Mouse (Mus musculus) kidney, embryonic 14.5 days (tissue): Measurements from ENCODE around the gene Crk. TPM values are rescaled to one million over a fixed set of nuclear protein-coding genes. Genes with fewer than 3 reads are reported as not detected.

Source experiments
- ATAC-seq: fragments of 200-750 bp; cut with Nextera tagmentation; 2 replicates; pipeline ENCODE4 v1.8.0; 2017; ENCODE audit warnings: moderate number of reproducible peaks, mild to moderate bottlenecking, moderate TSS enrichment, moderate library complexity; ENCODE audit not compliant: low FRiP score, low TSS enrichment
- H3K27ac ChIP-seq: fragments of 300-500 bp; sonication (generic); 2 replicates; pipeline ENCODE4 v1.5.1; 2014; ENCODE audit warnings: low read depth, mild to moderate bottlenecking, low read length, moderate library complexity, mixed read lengths
- H3K27me3 ChIP-seq: fragments of 300-500 bp; sonication (generic); 2 replicates; pipeline ENCODE4 v1.6.1; 2014; ENCODE audit warnings: mild to moderate bottlenecking, low read length; ENCODE audit not compliant: control insufficient read depth, insufficient read depth
- H3K36me3 ChIP-seq: fragments of 300-500 bp; sonication (generic); 2 replicates; pipeline ENCODE4 v1.6.1; 2014; ENCODE audit warnings: low read length, mixed read lengths; ENCODE audit not compliant: control insufficient read depth, insufficient read depth
- H3K4me1 ChIP-seq: fragments of 300-500 bp; sonication (generic); 2 replicates; pipeline ENCODE4 v1.6.1; 2014; ENCODE audit warnings: low read length, mixed read lengths; ENCODE audit not compliant: control insufficient read depth, insufficient read depth
- H3K4me2 ChIP-seq: fragments of 300-500 bp; sonication (generic); replicated peaks from 2 replicates; pipeline ENCODE4 v1.6.1; 2014; ENCODE audit warnings: low read depth, mild to moderate bottlenecking, low read length
- H3K4me3 ChIP-seq: fragments of 300-500 bp; sonication (generic); 2 replicates; pipeline ENCODE4 v1.5.1; 2014; ENCODE audit warnings: mild to moderate bottlenecking, low read length
- H3K9ac ChIP-seq: fragments of 300-500 bp; sonication (generic); 2 replicates; pipeline ENCODE4 v1.6.1; 2014; ENCODE audit warnings: low read depth, mild to moderate bottlenecking, low read length, moderate library complexity
- H3K9me3 ChIP-seq: fragments of 300-500 bp; sonication (generic); 2 replicates; pipeline ENCODE4 v1.6.1; 2016; ENCODE audit warnings: low read length; ENCODE audit not compliant: control insufficient read depth
- WGBS: fragments of 180-500 bp; shearing (Covaris S2); extraction: QIAGEN DNeasy Blood & Tissue Kit; methylation state at CpG from one replicate; pipeline ENCODE4 v1.1.7; 2014; 5-methylcytosine and 5-hydroxymethylcytosine counted together
- polyA plus RNA-seq: library from polyadenylated mRNA; unstranded; fragments of >200 nt; fragmentation: Nextera tagmentation; extraction: Ambion mirVana; gene quantifications from 2 replicates; pipeline ENCODE4 v1.2.1, GENCODE M21; 2014

Crk gene
- 66.1 and 119 TPM in 2 replicates for polyA plus RNA-seq

GRCm38 (mm10) chr11:75678747-75679438 lies at the start of gene Crk:
Gene Crk, plus strand, starts transcription at chr11:75679259.
- no peaks in the 10 kb centered on the region for H3K27me3 ChIP-seq
- peak within 1 kb of the TSS; percentile 79 for H3K4me2 ChIP-seq
- WGBS: under 1% methylated on average over 55 of the region's 55 CpGs
- peak within 1 kb of the TSS; percentile 95 for H3K27ac ChIP-seq
- peak within 1 kb of the TSS; percentile 100 for H3K4me3 ChIP-seq
- peak; percentile 98 for ATAC-seq
- H3K9me3 ChIP-seq: no peaks in the 10 kb centered on the region
- H3K36me3 ChIP-seq: peaks cover 9% of the 10 kb centered on the region; the same call in 1 of the 2 replicates
- peaks cover 4% of the 10 kb centered on the region; the same call in 1 of the 2 replicates for H3K4me1 ChIP-seq
- peak within 1 kb of the TSS; percentile 94 for H3K9ac ChIP-seq

- H3K4me1 ChIP-seq: peaks cover 9% of the 10 kb centered on the region
- peaks cover 34% of the 10 kb centered on the region for H3K36me3 ChIP-seq
- peak overlapping the region; percentile 73; the same call in 1 of the 2 replicates for H3K9ac ChIP-seq
- no peaks in the 10 kb centered on the region for H3K27me3 ChIP-seq
- peak overlapping the region; percentile 77 for H3K4me2 ChIP-seq
- H3K27ac ChIP-seq: peak overlapping the region; percentile 68; the same call in 1 of the 2 replicates
- no peak for ATAC-seq
- peak overlapping the region; percentile 62 for H3K4me3 ChIP-seq
- no peaks in the 10 kb centered on the region for H3K9me3 ChIP-seq
- WGBS: 11% methylated on average over 5 of the region's 5 CpGs
These were observed 49.0 kb upstream of the Crk start for GRCm38 (mm10) chr11:75630098-75630497.

DNA sequence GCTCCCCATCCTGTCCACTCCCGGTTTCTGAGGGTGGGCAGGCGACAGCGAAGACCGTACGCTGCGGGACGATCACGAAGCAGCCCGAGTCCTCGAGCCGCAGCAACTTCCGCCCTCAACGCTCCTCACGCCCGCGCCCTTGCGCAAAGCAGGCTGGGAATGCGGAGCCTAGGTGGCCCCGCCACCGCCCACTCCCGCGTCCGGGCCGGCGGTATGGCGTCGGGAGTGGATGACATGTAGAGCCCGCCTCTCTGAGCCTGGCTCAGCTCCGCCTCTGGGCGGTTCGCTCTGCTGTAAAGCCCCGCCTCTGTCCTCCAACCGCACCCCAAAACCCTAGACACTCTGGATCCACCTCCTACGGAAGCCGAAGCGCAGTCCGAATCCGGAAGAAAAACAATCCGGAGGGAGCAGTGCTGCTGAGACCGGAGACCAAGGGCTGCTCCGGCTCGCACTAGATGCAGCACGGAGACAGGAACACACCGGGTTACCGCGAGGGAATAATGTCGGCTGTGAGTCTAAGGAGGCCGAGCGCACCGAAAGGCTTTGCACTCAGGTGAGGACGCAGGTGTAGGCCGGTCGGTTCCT lies 48.3 kb upstream of the Crk start, which contains the start of gene Inpp5k:
Inpp5k (plus strand) TSS at position 344 of the 585 bp plus-strand sequence.
- peak; percentile 97 for ATAC-seq
- WGBS: under 1% methylated on average over 53 of the region's 53 CpGs

GRCm38 (mm10) chr11:75631561-75632225 lies 47.4 kb upstream of the Crk start:
- WGBS: 8% methylated on average over 13 of the region's 13 CpGs
- Histone ChIP-seq H3K9me3 (no peaks in the 10 kb centered on the region), H3K9ac (peak overlapping the region; percentile 62; the same call in 1 of the 2 replicates), H3K4me3 (peak overlapping the region; percentile 62), H3K4me2 (peak overlapping the region; percentile 77), H3K4me1 (peaks cover 9% of the 10 kb centered on the region), H3K27me3 (no peaks in the 10 kb centered on the region), H3K36me3 (peaks cover 18% of the 10 kb centered on the region), H3K27ac (no peak overlapping the region)
- no peak for ATAC-seq

More for the DNA sequence above, 48.3 kb upstream of the Crk start, which contains the start of gene Inpp5k:
- Histone ChIP-seq H3K9ac (peak within 1 kb of the TSS; percentile 73), H3K9me3 (no peaks in the 10 kb centered on the region), H3K4me3 (peak within 1 kb of the TSS; percentile 62), H3K4me1 (peaks cover 9% of the 10 kb centered on the region), H3K36me3 (peaks cover 27% of the 10 kb centered on the region), H3K27ac (peak within 1 kb of the TSS; percentile 68; the same call in 1 of the 2 replicates), H3K4me2 (peak within 1 kb of the TSS; percentile 77), H3K27me3 (no peaks in the 10 kb centered on the region)

DNA sequence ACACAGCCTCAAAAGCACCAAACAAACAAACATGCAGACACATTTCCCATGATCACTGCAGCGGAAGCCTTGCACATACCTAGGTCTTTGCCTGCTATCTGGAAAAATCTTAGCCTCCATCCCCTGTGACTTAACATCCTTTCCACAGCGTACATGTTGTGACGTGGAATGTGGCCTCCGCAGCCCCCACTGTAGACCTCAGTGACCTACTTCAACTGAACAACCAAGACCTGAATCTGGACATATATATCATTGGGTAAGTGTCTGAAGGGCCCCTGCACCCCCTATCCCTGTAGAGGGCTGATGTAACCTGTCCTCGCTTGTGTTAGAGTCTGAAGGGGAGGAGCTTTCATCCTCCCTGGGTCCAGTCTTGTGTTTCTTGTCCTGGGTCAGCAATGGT lies 46.1 kb upstream of the Crk start:
- Histone ChIP-seq H3K9ac (no peak overlapping the region), H3K9me3 (no peaks in the 10 kb centered on the region), H3K27me3 (no peaks in the 10 kb centered on the region), H3K36me3 (peaks cover 15% of the 10 kb centered on the region), H3K4me2 (no peak overlapping the region), H3K4me1 (peaks cover 9% of the 10 kb centered on the region), H3K27ac (no peak overlapping the region), H3K4me3 (no peak overlapping the region)
- WGBS: 83% methylated on average over 5 of the region's 5 CpGs
- ATAC-seq: no peak

- Histone ChIP-seq H3K4me1 (peaks cover 5% of the 10 kb centered on the region; the same call in 1 of the 2 replicates), H3K4me3 (no peak overlapping the region), H3K4me2 (no peak overlapping the region), H3K9ac (no peak overlapping the region), H3K27ac (no peak overlapping the region), H3K36me3 (peaks cover 9% of the 10 kb centered on the region; the same call in 1 of the 2 replicates), H3K27me3 (no peaks in the 10 kb centered on the region), H3K9me3 (no peaks in the 10 kb centered on the region)
- no peak for ATAC-seq
- 78% methylated on average over 3 of the region's 3 CpGs for WGBS
These were observed 44.3 kb upstream of the Crk start for GRCm38 (mm10) chr11:75634801-75635200.

DNA sequence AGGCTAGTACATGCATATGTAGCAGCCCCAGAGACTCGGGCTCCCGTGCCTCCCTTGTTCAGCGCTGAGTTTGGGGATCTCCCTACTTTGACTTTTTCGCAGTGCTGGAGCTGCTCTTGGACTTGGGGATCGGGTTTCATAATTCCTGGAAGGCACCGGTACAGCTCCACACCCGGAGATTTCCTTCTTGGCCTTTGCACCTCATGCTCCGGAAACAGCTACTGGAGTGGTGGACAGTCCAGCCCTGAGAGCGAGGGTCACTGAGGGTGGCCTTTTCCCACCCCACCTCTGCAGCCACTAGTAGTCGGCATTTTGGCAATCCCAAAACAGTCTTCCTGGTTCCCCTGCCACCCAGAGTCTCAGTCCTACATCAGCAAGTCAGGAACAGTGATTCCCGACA lies 43.7 kb upstream of the Crk start:
- WGBS: 42% methylated on average over 11 of the region's 11 CpGs
- no peak overlapping the region for H3K9ac ChIP-seq
- no peaks in the 10 kb centered on the region for H3K9me3 ChIP-seq
- no peaks in the 10 kb centered on the region for H3K27me3 ChIP-seq
- H3K4me2 ChIP-seq: no peak overlapping the region
- H3K4me3 ChIP-seq: no peak overlapping the region
- no peak for ATAC-seq
- no peak overlapping the region for H3K27ac ChIP-seq
- H3K4me1 ChIP-seq: peaks cover 5% of the 10 kb centered on the region; the same call in 1 of the 2 replicates
- H3K36me3 ChIP-seq: peaks cover 9% of the 10 kb centered on the region; the same call in 1 of the 2 replicates

DNA sequence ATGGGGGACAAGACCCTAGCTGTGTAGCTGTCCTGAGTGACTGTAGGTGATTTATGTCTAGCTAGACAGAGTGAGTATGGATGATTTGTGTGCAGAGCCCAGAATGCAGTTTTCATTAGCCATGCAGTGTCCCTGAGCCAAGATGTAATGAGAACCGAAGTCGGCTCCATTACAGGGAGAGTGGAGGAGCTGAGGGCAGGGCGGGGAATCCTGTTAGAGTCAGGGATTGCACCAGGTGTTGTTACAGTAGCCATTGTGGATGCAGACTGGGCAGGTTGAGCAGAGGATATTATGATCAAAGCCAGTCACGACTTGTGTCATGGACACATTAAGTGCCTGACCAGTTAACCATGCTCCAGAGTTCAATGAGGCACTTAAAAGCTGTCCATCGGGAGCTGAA lies 35.7 kb upstream of the Crk start:
- Histone ChIP-seq H3K4me1 (0 out of 2 replicates have a peak, but pooled peaks cover 5% of the 10 kb centered on the region), H3K4me3 (no peak overlapping the region), H3K27ac (no peak overlapping the region), H3K36me3 (peaks cover 3% of the 10 kb centered on the region; the same call in 1 of the 2 replicates), H3K9ac (no peak overlapping the region), H3K4me2 (no peak overlapping the region), H3K9me3 (no peaks in the 10 kb centered on the region), H3K27me3 (no peaks in the 10 kb centered on the region)
- peak; percentile 61 for ATAC-seq
- WGBS: 40% methylated on average over 5 of the region's 5 CpGs
